Mouse (Mus musculus): ENCODE results near the gene Tekt4. TPM values are rescaled to one million over a fixed set of nuclear protein-coding genes. Genes with fewer than 3 reads are reported as not detected.

The Tekt4 gene
- total RNA-seq, 2 experiments from 2014 or later, result 1.8 to 3.5 TPM

DNA sequence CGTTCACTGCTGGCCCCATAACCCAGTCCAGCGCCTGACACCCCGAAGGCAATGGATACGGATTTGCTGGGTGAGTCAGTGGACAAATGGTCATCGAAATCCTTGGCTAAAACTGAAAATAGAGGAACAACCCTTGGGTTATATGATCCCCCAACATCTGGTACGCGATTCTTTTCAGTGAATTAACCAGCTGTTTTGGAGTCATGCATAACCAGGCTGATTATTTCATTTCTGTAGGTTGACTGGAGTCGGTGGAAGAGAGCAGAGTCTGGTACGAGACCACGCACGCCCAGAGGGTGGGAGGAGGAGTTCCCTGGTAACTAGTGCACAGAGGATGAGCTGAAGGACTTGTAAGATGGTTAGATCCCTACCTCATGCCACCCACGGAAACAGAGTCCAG is 67.7 kb downstream of the Tekt4 start:
- intact Hi-C loops (cut with DNase I), result no loop called here
- no peak for DNase-seq (ENCODE audit: low spot score in 2 of 2)

Other genes with a start within 250 kb of the Tekt4 start
- 10 to 100 TPM; 80.5 to 80.8 TPM for gene Gnptg, start 214.5 kb upstream of the Tekt4 start, total RNA-seq (2021)
- gene Tsr3, start 214.4 kb upstream of the Tekt4 start, total RNA-seq (2021), result 10 to 100 TPM; 21.9 to 26.2 TPM
- gene Baiap3, start 198.3 kb upstream of the Tekt4 start, total RNA-seq (2021), result 10 to 100 TPM; 12.3 to 24.4 TPM
- gene Ube2i, start 180.0 kb upstream of the Tekt4 start, total RNA-seq (2021), result 100 to 1,000 TPM; 221 to 225 TPM
- not detected for gene Prss34, start 156.2 kb upstream of the Tekt4 start, total RNA-seq (2021)
- not detected for gene Prss28, start 146.0 kb upstream of the Tekt4 start, total RNA-seq (2021)
- gene Prss29, start 136.0 kb upstream of the Tekt4 start, total RNA-seq (2021), result not detected
- gene Tpsab1, start 109.1 kb upstream of the Tekt4 start, total RNA-seq (2021), result not detected
- gene Tpsb2, start 88.3 kb upstream of the Tekt4 start, total RNA-seq (2021), result not detected
- not detected for gene Tpsg1, start 85.3 kb upstream of the Tekt4 start, total RNA-seq (2021)
- 10 to 100 TPM; 29.7 to 53.7 TPM for gene Cacna1h, start 20.8 kb upstream of the Tekt4 start, total RNA-seq (2021)
- under 1 TPM; 0.12 to 0.16 TPM for gene Sstr5, start 42.7 kb downstream of the Tekt4 start, total RNA-seq (2021)
- gene Sox8, start 116.1 kb downstream of the Tekt4 start, total RNA-seq (2021), result 10 to 100 TPM; 42.8 to 65.3 TPM
- gene Lmf1, start 124.5 kb downstream of the Tekt4 start, total RNA-seq (2021), result 10 to 100 TPM; 22.1 to 26.7 TPM